Mouse (Mus musculus): ENCODE measurements around the gene Emilin3. TPM values are rescaled to one million over a fixed set of nuclear protein-coding genes. Genes with fewer than 3 reads are reported as not detected.

Emilin3 gene
- polyA plus RNA-seq, 1 experiment from 2014 or later: 14.0 TPM

DNA sequence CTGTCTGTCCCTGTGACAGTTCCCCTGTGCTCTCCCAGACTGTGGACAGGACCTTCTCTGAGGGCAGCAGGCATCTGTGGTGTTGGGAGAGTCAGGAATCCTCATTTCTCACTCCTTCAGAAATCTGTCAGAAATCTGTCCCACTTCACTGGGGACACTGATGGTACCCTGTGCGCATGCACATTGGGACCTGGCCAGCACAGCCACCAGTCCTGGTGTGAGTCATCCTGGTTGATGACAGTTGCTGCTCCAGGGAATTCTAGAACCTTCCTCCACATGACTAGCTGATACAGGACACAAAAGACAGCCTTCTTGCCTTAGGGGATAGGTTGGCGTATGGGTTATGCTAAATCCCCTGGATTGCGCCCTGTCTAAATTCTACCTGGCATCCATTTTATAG, 5.2 kb upstream of the Emilin3 start:
- Histone ChIP-seq H3K27ac (ENCODE audit: low read depth) (no peak overlapping the region), H3K27me3 (ENCODE audit: insufficient read depth, low read length) (peaks cover 5% of the 10 kb centered on the region), H3K36me3 (ENCODE audit: insufficient read depth) (no peaks in the 10 kb centered on the region), H3K4me2 (no peak overlapping the region), H3K9me3 (ENCODE audit: low read depth, low read length) (no peaks in the 10 kb centered on the region), H3K4me1 (ENCODE audit: insufficient read depth) (0 out of 2 replicates have a peak, but pooled peaks cover 4% of the 10 kb centered on the region), H3K4me3 (ENCODE audit: low read depth, low read length) (no peak overlapping the region), H3K9ac (no peak overlapping the region)
- no peak for DNase-seq
- WGBS: 92% methylated on average over 3 of the region's 3 CpGs
- ATAC-seq (ENCODE audit: insufficient read depth): no peak
- no peak for TF ChIP-seq CTCF (IDR thresholded peaks at IDR 0.05; ENCODE audit: low read depth)

GRCm38 (mm10) chr2:160916714-160917113, 4.6 kb upstream of the Emilin3 start:
- TF ChIP-seq CTCF (IDR thresholded peaks at IDR 0.05; ENCODE audit: low read depth): no peak
- WGBS: 80% methylated on average over 8 of the region's 8 CpGs
- no peak overlapping the region for H3K4me2 ChIP-seq
- H3K36me3 ChIP-seq (ENCODE audit: insufficient read depth): no peaks in the 10 kb centered on the region
- peaks cover 11% of the 10 kb centered on the region for H3K27me3 ChIP-seq (ENCODE audit: insufficient read depth, low read length)
- no peak overlapping the region for H3K27ac ChIP-seq (ENCODE audit: low read depth)
- no peak for DNase-seq
- H3K9ac ChIP-seq: no peak overlapping the region
- H3K9me3 ChIP-seq (ENCODE audit: low read depth, low read length): no peaks in the 10 kb centered on the region
- H3K4me3 ChIP-seq (ENCODE audit: low read depth, low read length): no peak overlapping the region
- 0 out of 2 replicates have a peak, but pooled peaks cover 4% of the 10 kb centered on the region for H3K4me1 ChIP-seq (ENCODE audit: insufficient read depth)
- ATAC-seq (ENCODE audit: insufficient read depth): no peak

GRCm38 (mm10) chr2:160915821-160916610, 3.9 kb upstream of the Emilin3 start:
- WGBS: 44% methylated on average over 13 of the region's 13 CpGs
- ATAC-seq (ENCODE audit: insufficient read depth): no peak; the same call in 1 of the 2 replicates
- Histone ChIP-seq H3K4me2 (no peak overlapping the region), H3K27me3 (ENCODE audit: insufficient read depth, low read length) (peaks cover 18% of the 10 kb centered on the region), H3K36me3 (ENCODE audit: insufficient read depth) (no peaks in the 10 kb centered on the region), H3K4me3 (ENCODE audit: low read depth, low read length) (no peak overlapping the region), H3K4me1 (ENCODE audit: insufficient read depth) (0 out of 2 replicates have a peak, but pooled peaks cover 4% of the 10 kb centered on the region), H3K9me3 (ENCODE audit: low read depth, low read length) (no peaks in the 10 kb centered on the region), H3K9ac (no peak overlapping the region), H3K27ac (ENCODE audit: low read depth) (peak overlapping the region; percentile 55)
- no peak for TF ChIP-seq CTCF (IDR thresholded peaks at IDR 0.05; ENCODE audit: low read depth)
- DNase-seq: peak; percentile 57

DNA sequence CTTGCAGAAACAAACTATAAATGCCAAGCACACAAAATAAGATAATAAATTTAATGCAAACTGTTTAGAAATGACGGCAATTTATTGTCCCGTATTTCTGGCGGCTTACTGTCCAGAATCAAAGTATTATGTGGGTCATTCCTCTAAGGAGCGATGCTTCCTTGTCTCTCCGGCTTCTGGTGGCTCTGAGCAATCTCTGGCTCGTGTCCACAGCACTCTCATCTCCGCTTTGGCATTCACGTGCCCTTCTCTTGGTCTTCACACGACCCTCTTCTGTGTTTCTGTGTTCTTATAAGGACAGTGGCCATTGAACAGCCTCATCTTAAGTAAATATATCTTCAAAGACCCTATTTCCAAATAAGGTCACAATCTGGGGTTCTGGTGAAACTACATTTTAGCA, 2.5 kb upstream of the Emilin3 start:
- Histone ChIP-seq H3K4me1 (ENCODE audit: insufficient read depth) (0 out of 2 replicates have a peak, but pooled peaks cover 4% of the 10 kb centered on the region), H3K9me3 (ENCODE audit: low read depth, low read length) (no peaks in the 10 kb centered on the region), H3K4me3 (ENCODE audit: low read depth, low read length) (no peak overlapping the region), H3K27me3 (ENCODE audit: insufficient read depth, low read length) (peaks cover 20% of the 10 kb centered on the region), H3K9ac (no peak overlapping the region), H3K36me3 (ENCODE audit: insufficient read depth) (no peaks in the 10 kb centered on the region), H3K4me2 (no peak overlapping the region), H3K27ac (ENCODE audit: low read depth) (peak overlapping the region; percentile 55)
- no peak for TF ChIP-seq CTCF (IDR thresholded peaks at IDR 0.05; ENCODE audit: low read depth)
- WGBS: 64% methylated on average over 9 of the region's 9 CpGs
- ATAC-seq (ENCODE audit: insufficient read depth) (no peak), DNase-seq (peak; percentile 27)

DNA sequence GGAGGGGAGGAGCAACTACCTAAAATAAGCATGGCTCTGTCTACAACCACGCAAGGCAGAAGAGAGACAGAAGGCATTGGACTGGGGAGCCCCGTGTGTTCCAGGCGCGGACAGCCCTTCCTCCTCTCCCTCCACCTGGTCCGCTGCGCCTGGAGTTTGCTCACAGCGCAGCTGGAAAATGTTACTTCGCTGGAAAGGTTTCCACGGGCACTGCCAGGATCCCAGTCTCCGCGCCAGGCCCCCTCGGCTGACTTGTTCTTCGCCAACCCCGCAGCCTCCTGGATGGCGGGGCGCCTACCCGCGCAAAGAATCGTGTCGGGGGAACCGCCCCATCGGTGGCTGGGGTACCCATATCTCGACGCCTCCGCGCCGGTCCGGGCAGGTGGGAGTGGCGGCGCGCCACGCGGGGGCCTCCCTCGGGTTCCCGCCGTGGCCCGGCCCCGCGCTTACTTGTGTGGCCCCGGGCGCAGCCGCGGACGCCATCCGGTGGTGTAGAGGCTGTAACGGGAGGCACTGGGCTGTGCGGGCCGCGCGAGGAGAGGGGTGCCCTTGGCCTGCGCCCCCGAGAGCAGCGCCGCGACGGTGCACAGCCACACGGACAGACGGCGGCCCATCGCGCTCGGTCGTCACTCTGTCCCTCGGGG, 448 bp downstream of the Emilin3 start:
- H3K27ac ChIP-seq (ENCODE audit: low read depth): no peak overlapping the region
- peak; percentile 51 for DNase-seq

GRCm38 (mm10) chr2:160910633-160911032, 1.5 kb downstream of the Emilin3 start:
- Histone ChIP-seq H3K4me2 (peak overlapping the region; percentile 94; the same call in 1 of the 2 replicates), H3K27ac (ENCODE audit: low read depth) (no peak overlapping the region), H3K9ac (no peak overlapping the region), H3K4me3 (ENCODE audit: low read depth, low read length) (no peak overlapping the region), H3K4me1 (ENCODE audit: insufficient read depth) (0 out of 2 replicates have a peak, but pooled peaks cover 4% of the 10 kb centered on the region), H3K9me3 (ENCODE audit: low read depth, low read length) (no peaks in the 10 kb centered on the region), H3K36me3 (ENCODE audit: insufficient read depth) (no peaks in the 10 kb centered on the region), H3K27me3 (ENCODE audit: insufficient read depth, low read length) (peaks cover 23% of the 10 kb centered on the region)
- DNase-seq (no peak), ATAC-seq (ENCODE audit: insufficient read depth) (no peak)
- WGBS: 71% methylated on average over 5 of the region's 5 CpGs
- TF ChIP-seq CTCF (IDR thresholded peaks at IDR 0.05; ENCODE audit: low read depth): no peak

More for the DNA sequence above, 448 bp downstream of the Emilin3 start:
- WGBS: 1% methylated on average over 56 of the region's 64 CpGs
- H3K4me1 ChIP-seq (ENCODE audit: insufficient read depth): 0 out of 2 replicates have a peak, but pooled peaks cover 4% of the 10 kb centered on the region
- peaks cover 23% of the 10 kb centered on the region for H3K27me3 ChIP-seq (ENCODE audit: insufficient read depth, low read length)
- peak overlapping the region; percentile 62 for H3K4me3 ChIP-seq (ENCODE audit: low read depth, low read length)
- peak; percentile 65 for ATAC-seq (ENCODE audit: insufficient read depth)
- H3K9me3 ChIP-seq (ENCODE audit: low read depth, low read length): no peaks in the 10 kb centered on the region
- no peak for TF ChIP-seq CTCF (IDR thresholded peaks at IDR 0.05; ENCODE audit: low read depth)
- H3K9ac ChIP-seq: peak overlapping the region; percentile 63
- H3K4me2 ChIP-seq: peak overlapping the region; percentile 94
- H3K36me3 ChIP-seq (ENCODE audit: insufficient read depth): no peaks in the 10 kb centered on the region

- Histone ChIP-seq H3K4me3 (ENCODE audit: low read depth, low read length) (no peak overlapping the region), H3K4me1 (ENCODE audit: insufficient read depth) (no peaks in the 10 kb centered on the region), H3K27ac (ENCODE audit: low read depth) (no peak overlapping the region), H3K9me3 (ENCODE audit: low read depth, low read length) (no peaks in the 10 kb centered on the region), H3K4me2 (no peak overlapping the region), H3K27me3 (ENCODE audit: insufficient read depth, low read length) (peaks cover 23% of the 10 kb centered on the region), H3K36me3 (ENCODE audit: insufficient read depth) (no peaks in the 10 kb centered on the region), H3K9ac (no peak overlapping the region)
- DNase-seq (no peak), ATAC-seq (ENCODE audit: insufficient read depth) (no peak)
- TF ChIP-seq CTCF (IDR thresholded peaks at IDR 0.05; ENCODE audit: low read depth): no peak
- WGBS: 47% methylated on average over 18 of the region's 18 CpGs
Measured at GRCm38 (mm10) chr2:160908607-160909006, 3.5 kb downstream of the Emilin3 start.

All from lung, embryonic 14.5 days (tissue).